17 mouse cellular contexts compared by ENCODE assay signal in genomic region chr7:45790721-45791120, GRCm38 (mm10). TPM values are rescaled to one million over a fixed set of nuclear protein-coding genes. Genes with fewer than 3 reads are reported as not detected.
DNase-seq lines count a peak whose midpoint lies in the region; ATAC-seq and TF ChIP-seq lines count a peak whose summit lies in the region.
"Had no signal": no experiment of that assay in that cellular context is flagged by ENCODE, and none has a peak within 500 bp of the region (broad histone marks: within the 10 kb centered on the region; RNA-seq: fewer than 3 reads in every experiment).

No protein-coding gene starts in this region.

- H3K9ac ChIP-seq in kidney, embryonic 16.5 days (replicated peaks; ENCODE audit: low read length): no peak overlapping the region
- H3K9ac ChIP-seq in midbrain, postnatal 0 days (replicated peaks; ENCODE audit: low read length, poor library complexity, severe bottlenecking): 0 out of 2 replicates have a peak overlapping the region, but pooled peaks have one; percentile 24
- H3K9ac ChIP-seq in midbrain, embryonic 13.5 days (replicated peaks): no peak overlapping the region
- H3K9ac ChIP-seq: liver, embryonic 13.5 days; lung, embryonic 14.5 days; midbrain, embryonic 15.5 days; neural tube, embryonic 15.5 days had no signal

- H3K4me2 ChIP-seq in kidney, embryonic 16.5 days (replicated peaks; ENCODE audit: low read depth, low read length): no peak overlapping the region
- H3K4me2 ChIP-seq in midbrain, postnatal 0 days (ENCODE audit: low read depth, low read length, poor library complexity, severe bottlenecking): no peak overlapping the region
- H3K4me2 ChIP-seq in midbrain, embryonic 13.5 days (replicated peaks): no peak overlapping the region
- H3K4me2 ChIP-seq: liver, embryonic 13.5 days; lung, embryonic 14.5 days; midbrain, embryonic 15.5 days; neural tube, embryonic 15.5 days had no signal

- peaks cover 14% of the 10 kb centered on the region; the same call in 1 of the 2 replicates for H3K4me1 ChIP-seq in kidney, embryonic 16.5 days (ENCODE audit: insufficient read depth, low read length)
- H3K4me1 ChIP-seq in midbrain, postnatal 0 days (ENCODE audit: insufficient read depth, low read length): peaks cover 3% of the 10 kb centered on the region; the same call in 1 of the 2 replicates
- peaks cover 22% of the 10 kb centered on the region for H3K4me1 ChIP-seq in midbrain, embryonic 13.5 days (replicated peaks)

- no peak overlapping the region for H3K4me3 ChIP-seq in kidney, embryonic 16.5 days (ENCODE audit: low read length)
- H3K4me3 ChIP-seq in midbrain, postnatal 0 days (ENCODE audit: low read depth, low read length): no peak overlapping the region
- H3K4me3 ChIP-seq in midbrain, embryonic 13.5 days (replicated peaks): no peak overlapping the region
- H3K4me3 ChIP-seq: liver, embryonic 13.5 days; midbrain, embryonic 15.5 days; neural tube, embryonic 15.5 days had no signal

- TF ChIP-seq CTCF in midbrain, postnatal 0 days (IDR thresholded peaks at IDR 0.05): no peak

- H3K27me3 ChIP-seq in kidney, embryonic 16.5 days (ENCODE audit: insufficient read depth, low read length): no peaks in the 10 kb centered on the region
- H3K27me3 ChIP-seq in midbrain, postnatal 0 days (ENCODE audit: insufficient read depth, low read length): no peaks in the 10 kb centered on the region
- peaks cover 16% of the 10 kb centered on the region for H3K27me3 ChIP-seq in midbrain, embryonic 13.5 days

- 51% methylated on average over 6 of the region's 6 CpGs for WGBS in kidney, embryonic 16.5 days
- 80% methylated on average over 6 of the region's 6 CpGs for whole genome bisulfite sequencing in midbrain, postnatal 0 days
- 82% methylated on average over 6 of the region's 6 CpGs for WGBS in midbrain, embryonic 13.5 days

- peak; percentile 28 for DNase-seq in cerebellum, adult 9-10 months
- no peak for DNase-seq in cerebellum, postnatal 36 days
- no peak for DNase-seq in kidney, adult 9 months
- no peak for DNase-seq in midbrain, postnatal 0 days (ENCODE audit: low spot score)
- no peak for DNase-seq in left cerebral cortex, adult 9 months (ENCODE audit: low spot score in 2 of 2)
- DNase-seq: gastrocnemius, postnatal 25 days; liver, embryonic 13.5 days; lung, embryonic 14.5 days; thymus, postnatal 25 days had no signal

- ATAC-seq in kidney, embryonic 16.5 days (ENCODE audit: low FRiP score, low TSS enrichment): no peak
- no peak for ATAC-seq in midbrain, postnatal 0 days (ENCODE audit: low FRiP score)
- no peak for ATAC-seq in midbrain, embryonic 13.5 days
- ATAC-seq: forebrain, embryonic 14.5 days; midbrain, embryonic 15.5 days had no signal

- H3K36me3 ChIP-seq in kidney, embryonic 16.5 days (ENCODE audit: insufficient read depth, low read length): peaks cover 18% of the 10 kb centered on the region
- peaks cover 73% of the 10 kb centered on the region for H3K36me3 ChIP-seq in midbrain, postnatal 0 days (ENCODE audit: insufficient read depth, low read length)
- H3K36me3 ChIP-seq in midbrain, embryonic 13.5 days: peaks cover 88% of the 10 kb centered on the region
- H3K36me3 ChIP-seq: liver, embryonic 13.5 days had no signal

- H3K27ac ChIP-seq in kidney, embryonic 16.5 days (ENCODE audit: low read length): peak overlapping the region; percentile 4; the same call in 1 of the 2 replicates
- H3K27ac ChIP-seq in midbrain, postnatal 0 days (ENCODE audit: low read depth, low read length): no peak overlapping the region
- H3K27ac ChIP-seq in midbrain, embryonic 13.5 days: no peak overlapping the region
- H3K27ac ChIP-seq: liver, embryonic 13.5 days; midbrain, embryonic 15.5 days; neural tube, embryonic 15.5 days had no signal

- H3K9me3 ChIP-seq in kidney, embryonic 16.5 days (ENCODE audit: low read length): no peaks in the 10 kb centered on the region
- no peaks in the 10 kb centered on the region for H3K9me3 ChIP-seq in midbrain, postnatal 0 days (ENCODE audit: low read length)
- H3K9me3 ChIP-seq in midbrain, embryonic 13.5 days: no peaks in the 10 kb centered on the region
- H3K9me3 ChIP-seq: liver, embryonic 13.5 days; midbrain, embryonic 15.5 days; neural tube, embryonic 15.5 days had no signal

RNA-seq across cellular contexts. Expression of gene Sult2b1, which starts 6.3 kb away (rescaled TPM):
- polyA plus RNA-seq in kidney, embryonic 16.5 days (2015; fragmentation: Nextera tagmentation; extraction: Ambion mirVana): 1.9 and 2.5 TPM in 2 replicates
- total RNA-seq in midbrain, postnatal 0 days (2014; rRNA removed): 5.0 and 5.1 TPM in 2 replicates
- 5.6 and 6.1 TPM in 2 replicates for polyA plus RNA-seq in midbrain, postnatal 0 days (2015; fragmentation: Nextera tagmentation; extraction: Ambion mirVana)
- 5.5 and 5.6 TPM in 2 replicates for polyA plus RNA-seq in midbrain, embryonic 13.5 days (2015; fragmentation: Nextera tagmentation; extraction: Ambion mirVana)
- total RNA-seq: gastrocnemius, postnatal 25 days; heart, adult 8-10 months had no signal

RNA-seq across cellular contexts. Expression of gene Lmtk3, which starts 7.2 kb away (rescaled TPM):
- polyA plus RNA-seq in kidney, embryonic 16.5 days (2015; fragmentation: Nextera tagmentation; extraction: Ambion mirVana): 1.3 and 1.8 TPM in 2 replicates
- total RNA-seq in midbrain, postnatal 0 days (2014; rRNA removed): 170 and 172 TPM in 2 replicates
- polyA plus RNA-seq in midbrain, postnatal 0 days (2015; fragmentation: Nextera tagmentation; extraction: Ambion mirVana): 13.7 and 19.1 TPM in 2 replicates
- polyA plus RNA-seq in midbrain, embryonic 13.5 days (2015; fragmentation: Nextera tagmentation; extraction: Ambion mirVana): 22.8 and 24.0 TPM in 2 replicates
- total RNA-seq: common myeloid progenitor, adult 5-6 weeks had no signal
- polyA plus RNA-seq: heart, postnatal 0 days; liver, embryonic 13.5 days had no signal

RNA-seq across cellular contexts. Expression of gene Cyth2, which starts 23.7 kb away (rescaled TPM):
- polyA plus RNA-seq in kidney, embryonic 16.5 days (2015; fragmentation: Nextera tagmentation; extraction: Ambion mirVana): 125 and 126 TPM in 2 replicates
- total RNA-seq in midbrain, postnatal 0 days (2014; rRNA removed): 210 and 223 TPM in 2 replicates
- polyA plus RNA-seq in midbrain, postnatal 0 days (2015; fragmentation: Nextera tagmentation; extraction: Ambion mirVana): 219 and 236 TPM in 2 replicates
- 362 and 363 TPM in 2 replicates for polyA plus RNA-seq in midbrain, embryonic 13.5 days (2015; fragmentation: Nextera tagmentation; extraction: Ambion mirVana)

RNA-seq across cellular contexts. Expression of gene Kcnj14, which starts 33.9 kb away (rescaled TPM):
- polyA plus RNA-seq in kidney, embryonic 16.5 days (2015; fragmentation: Nextera tagmentation; extraction: Ambion mirVana): 1.9 TPM in 2 replicates
- 0.71 and 2.1 TPM in 2 replicates for total RNA-seq in midbrain, postnatal 0 days (2014; rRNA removed)
- 1.5 TPM in 2 replicates for polyA plus RNA-seq in midbrain, postnatal 0 days (2015; fragmentation: Nextera tagmentation; extraction: Ambion mirVana)
- polyA plus RNA-seq in midbrain, embryonic 13.5 days (2015; fragmentation: Nextera tagmentation; extraction: Ambion mirVana): 0.62 and 0.73 TPM in 2 replicates
- total RNA-seq: common myeloid progenitor, adult 5-6 weeks had no signal

RNA-seq across cellular contexts. Expression of gene Grwd1, which starts 40.0 kb away (rescaled TPM):
- 87.4 and 87.9 TPM in 2 replicates for polyA plus RNA-seq in kidney, embryonic 16.5 days (2015; fragmentation: Nextera tagmentation; extraction: Ambion mirVana)
- total RNA-seq in midbrain, postnatal 0 days (2014; rRNA removed): 31.3 and 34.2 TPM in 2 replicates
- 48.7 and 52.9 TPM in 2 replicates for polyA plus RNA-seq in midbrain, postnatal 0 days (2015; fragmentation: Nextera tagmentation; extraction: Ambion mirVana)
- 39.9 and 41.7 TPM in 2 replicates for polyA plus RNA-seq in midbrain, embryonic 13.5 days (2015; fragmentation: Nextera tagmentation; extraction: Ambion mirVana)
